Mouse (Mus musculus) thymus, postnatal 25 days (tissue): Measurements from ENCODE around the gene Susd1.

Experiments
- DNase-seq: peaks from one replicate; pipeline ENCODE4 v3.0.0; 2022

Susd1 gene

DNA sequence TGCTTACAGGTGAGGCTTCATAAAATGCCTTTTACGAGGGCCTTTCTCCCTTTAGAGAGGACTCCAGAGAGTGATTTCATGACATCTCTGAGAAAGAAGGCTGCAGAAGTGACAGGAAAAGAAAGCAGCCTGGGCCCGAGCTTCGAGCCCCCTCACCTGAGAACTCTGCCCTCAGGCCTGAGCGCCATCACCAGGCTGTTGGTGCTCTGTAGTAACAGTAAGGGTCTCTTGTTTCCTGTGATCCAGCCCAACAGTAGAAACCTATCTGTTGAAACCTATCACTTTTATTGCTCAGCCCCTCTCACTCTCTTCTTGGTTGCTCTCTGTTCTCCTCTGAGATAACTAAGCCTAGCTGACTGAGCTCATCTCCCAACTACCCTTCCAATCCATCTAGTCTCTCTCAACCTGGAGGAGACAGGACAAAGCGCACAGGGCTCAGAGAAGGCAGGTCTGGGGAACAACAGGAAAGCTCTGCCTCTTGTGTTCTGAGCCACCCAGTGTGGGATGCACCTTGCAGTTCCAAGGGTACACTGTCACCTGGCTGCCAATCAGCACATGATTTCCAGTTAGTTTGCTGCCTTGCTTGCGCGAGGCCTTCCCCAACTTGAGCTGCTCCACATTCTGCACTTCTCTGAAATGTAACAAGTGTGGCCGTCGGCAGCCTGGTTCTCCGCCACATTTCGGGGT, 101.4 kb downstream of the Susd1 start:
- DNase-seq = no peak

DNA sequence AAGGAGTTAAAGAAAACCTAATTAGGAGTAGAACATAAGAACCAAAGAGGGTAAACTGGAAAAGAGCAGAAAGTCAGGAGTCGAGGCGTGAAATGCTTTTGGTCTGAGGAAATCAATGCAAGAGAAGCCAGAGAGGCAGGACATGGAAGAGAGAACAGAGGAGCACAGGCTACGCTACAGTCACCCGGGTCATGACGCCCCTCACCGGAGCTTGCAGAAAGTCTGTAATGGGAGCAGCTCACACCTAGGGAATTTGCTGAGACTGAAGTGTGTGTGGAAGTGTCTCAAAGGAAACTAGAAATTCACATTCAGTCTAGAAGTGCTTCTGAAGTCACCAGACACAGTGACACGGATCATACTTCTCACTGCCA, 102.0 kb downstream of the Susd1 start:
- no peak for DNase-seq

DNA sequence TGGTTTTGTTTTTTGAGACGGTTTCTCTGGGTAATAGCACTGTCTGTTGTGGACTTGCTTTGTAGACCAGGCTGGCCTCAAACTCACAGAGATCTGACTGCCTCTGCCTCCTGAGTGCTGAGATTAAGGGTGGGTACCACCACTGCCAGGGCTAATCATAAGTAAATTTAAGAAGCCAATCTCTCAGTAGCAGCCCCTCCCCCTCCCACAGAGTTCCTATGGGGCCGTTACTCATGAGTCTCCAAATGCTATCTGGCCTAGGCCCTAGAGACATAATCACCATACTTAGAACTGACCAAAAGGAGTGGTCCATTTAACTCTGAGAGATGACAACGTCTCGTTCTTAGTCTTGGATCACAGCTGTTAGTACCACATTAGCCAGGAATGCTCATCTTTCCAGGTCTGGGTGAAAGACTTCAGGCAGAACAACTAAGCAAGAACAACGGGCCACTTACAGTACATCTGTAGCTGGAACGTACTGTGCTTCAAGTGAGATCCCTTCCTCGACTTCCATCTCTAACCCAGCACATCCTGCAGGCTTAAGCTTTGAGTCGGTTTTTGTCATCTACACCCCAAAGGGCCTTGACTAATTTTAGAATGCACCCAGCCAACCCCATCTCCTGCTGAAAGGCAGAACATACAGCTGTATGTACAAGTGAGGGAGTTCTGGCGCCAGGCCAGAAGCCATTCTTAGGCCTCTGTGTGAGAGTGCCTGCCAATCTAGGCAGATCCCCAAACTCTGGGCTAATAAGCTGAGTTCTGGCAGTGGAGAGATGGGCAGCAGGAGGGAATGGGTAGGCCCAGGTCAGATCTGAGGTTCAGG, 102.6 kb downstream of the Susd1 start:
- DNase-seq = peak; percentile 67

DNA sequence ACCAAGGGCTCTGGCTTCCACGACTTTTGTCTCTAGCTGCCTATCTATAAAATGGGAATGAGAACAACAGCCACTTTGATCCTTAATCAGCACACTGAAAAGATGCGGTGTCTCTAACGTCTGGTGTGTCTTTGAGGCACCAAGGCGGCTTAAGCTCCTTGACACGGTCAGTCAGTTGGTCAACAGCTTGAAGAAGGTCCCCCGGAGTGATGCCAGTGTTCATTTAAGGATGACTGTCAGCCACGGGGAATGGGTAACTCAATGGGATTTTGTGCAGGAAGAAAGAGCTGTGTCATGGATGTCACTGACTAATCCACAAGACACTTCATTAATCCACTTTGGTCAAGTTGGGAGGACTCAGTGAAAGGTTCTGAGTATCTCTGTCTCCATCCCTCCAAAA, 103.3 kb downstream of the Susd1 start:
- DNase-seq = peak; percentile 0

DNA sequence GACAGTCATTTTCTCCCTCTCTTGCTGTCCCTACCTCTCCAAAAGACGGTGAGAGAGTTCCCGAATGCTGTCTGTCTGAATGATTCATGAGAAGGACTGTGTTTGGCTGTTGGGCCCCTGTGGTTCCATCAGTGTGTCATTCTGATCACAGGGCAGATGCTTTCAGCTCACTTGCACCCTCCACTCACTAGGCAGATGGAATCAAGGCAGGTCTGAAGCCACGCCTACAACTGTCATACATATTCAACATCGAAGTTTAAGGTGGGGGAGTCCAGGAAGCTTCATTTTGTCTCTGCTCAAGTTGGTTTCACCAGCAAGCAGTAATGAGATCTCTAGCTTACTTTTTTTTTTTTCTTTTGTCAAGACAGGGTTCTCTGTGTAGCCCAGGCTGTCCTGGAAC, 104.2 kb downstream of the Susd1 start:
- peak; percentile 33 for DNase-seq

DNA sequence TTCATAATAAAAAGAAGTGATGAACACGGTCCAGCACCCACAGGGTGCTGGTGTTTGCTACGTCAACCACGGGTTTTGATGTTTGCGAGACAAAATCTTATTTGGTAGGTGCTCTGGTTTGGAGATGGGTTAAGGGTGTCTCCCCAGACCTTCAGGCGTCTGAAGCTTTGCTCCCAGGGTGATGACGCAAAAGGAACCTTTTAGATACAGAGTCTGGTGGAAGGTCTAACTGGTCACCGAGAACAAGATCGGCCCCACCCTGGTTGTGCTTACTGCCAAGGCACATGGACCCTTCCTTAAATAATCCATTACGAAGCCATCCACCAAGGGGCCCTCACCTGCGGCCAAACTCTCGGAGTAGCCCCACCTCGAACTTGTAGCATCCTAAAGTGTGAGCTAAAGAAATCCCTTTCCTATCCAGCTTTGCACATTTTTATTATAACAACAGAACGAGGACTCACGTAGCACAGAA, 105.0 kb downstream of the Susd1 start:
- DNase-seq = no peak

DNA sequence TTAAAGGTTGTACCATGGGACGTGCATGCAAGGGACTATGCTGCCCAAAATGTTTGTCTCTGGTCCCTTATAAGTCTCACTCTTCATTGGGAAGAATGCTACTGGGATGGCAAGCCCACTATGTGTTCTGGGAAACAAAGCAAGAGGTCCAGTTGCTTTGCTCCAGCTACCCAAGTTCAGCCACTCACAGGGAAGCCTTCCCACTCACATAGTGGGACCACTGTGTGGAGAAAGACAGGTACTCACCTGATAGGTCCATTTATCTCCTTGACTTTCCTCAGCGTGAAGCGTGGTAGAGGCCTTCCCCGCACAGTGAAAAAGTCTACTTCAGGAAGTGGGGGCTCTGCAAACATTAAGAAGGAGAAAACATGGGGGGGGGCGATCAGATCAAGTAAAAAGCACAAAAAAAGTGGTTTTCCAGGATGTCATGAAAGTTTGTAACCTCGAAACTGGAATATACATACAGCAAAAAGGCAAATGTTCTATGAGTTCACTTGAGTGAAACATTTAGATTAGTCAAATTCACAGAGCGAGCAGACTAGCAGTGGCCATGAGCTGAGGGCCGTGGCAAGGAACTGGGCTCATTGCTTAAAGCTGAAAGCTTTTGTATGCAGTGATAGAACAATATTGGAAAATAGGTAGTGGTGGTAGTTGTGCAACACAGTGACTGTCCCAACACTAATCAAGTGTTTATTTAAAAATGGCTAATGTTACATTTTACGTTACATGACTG, 105.6 kb downstream of the Susd1 start:
- no peak for DNase-seq

DNA sequence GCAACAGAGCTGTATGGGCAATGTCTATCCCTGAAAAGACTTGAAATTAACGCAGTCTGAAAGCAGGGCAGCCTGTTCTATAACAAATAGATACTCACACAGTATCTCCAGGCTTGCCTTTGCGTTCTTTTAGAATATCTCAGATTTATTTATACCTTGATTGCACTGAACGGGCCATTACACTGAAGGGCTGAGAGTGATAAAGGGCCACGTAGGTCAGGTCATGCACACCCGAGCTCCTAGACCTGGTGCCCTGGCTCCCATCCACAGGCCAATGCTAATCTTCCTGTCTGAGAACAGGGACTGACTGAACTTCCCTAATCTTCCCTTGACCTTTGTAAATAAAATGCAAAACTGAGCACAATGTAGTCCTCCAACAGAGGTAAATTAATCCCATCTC, 106.3 kb downstream of the Susd1 start:
- no peak for DNase-seq

DNA sequence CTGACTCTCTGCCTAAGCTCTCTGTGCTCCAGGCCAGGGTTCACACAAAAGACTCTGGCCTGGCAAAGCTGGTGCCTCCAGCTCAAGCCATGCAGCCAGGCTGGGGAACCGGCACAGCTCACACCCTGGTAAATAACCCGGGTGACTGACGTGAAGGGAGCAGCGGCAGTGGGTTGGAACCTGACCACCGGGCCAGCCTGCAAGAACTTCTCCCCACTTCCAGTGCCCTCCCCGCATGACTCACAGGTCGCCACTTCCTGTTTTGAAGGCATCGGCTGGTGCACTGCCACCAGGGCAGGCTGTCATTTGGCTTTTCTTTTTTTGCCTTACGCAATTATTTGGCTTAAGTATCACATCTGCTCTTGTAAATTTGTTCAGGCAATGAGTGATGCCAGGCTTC, 106.8 kb downstream of the Susd1 start:
- peak; percentile 83 for DNase-seq

DNA sequence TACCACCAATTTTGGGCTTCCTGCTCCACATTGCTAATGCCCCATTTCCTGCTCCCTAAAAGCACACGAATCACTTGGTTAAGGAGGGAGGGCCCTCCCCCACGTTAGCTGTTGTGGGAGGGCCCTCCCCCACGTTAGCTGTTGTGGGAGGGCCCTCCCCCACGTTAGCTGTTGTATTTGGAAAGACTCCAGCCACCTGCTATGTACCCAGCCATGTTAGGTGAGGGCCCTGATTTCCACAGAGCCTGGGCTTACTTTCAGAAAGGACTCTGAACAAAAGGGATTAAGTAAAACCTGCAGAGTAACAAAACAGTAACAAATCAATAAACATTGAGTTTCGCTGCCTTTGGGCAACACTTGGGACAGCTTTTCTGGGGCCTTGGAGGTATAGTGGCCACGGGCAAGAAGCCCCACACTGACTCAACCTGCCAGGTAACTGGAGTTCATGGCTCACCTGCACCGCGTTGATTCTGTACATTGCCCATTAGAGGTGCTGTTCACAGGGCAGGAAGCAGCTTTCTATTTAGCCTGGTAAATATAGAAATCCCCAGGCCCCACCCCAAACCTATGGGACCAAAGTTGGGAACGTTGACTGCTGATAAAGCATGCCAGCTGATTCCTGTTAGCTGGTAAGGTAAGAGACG, 107.3 kb downstream of the Susd1 start:
- peak; percentile 41 for DNase-seq

DNA sequence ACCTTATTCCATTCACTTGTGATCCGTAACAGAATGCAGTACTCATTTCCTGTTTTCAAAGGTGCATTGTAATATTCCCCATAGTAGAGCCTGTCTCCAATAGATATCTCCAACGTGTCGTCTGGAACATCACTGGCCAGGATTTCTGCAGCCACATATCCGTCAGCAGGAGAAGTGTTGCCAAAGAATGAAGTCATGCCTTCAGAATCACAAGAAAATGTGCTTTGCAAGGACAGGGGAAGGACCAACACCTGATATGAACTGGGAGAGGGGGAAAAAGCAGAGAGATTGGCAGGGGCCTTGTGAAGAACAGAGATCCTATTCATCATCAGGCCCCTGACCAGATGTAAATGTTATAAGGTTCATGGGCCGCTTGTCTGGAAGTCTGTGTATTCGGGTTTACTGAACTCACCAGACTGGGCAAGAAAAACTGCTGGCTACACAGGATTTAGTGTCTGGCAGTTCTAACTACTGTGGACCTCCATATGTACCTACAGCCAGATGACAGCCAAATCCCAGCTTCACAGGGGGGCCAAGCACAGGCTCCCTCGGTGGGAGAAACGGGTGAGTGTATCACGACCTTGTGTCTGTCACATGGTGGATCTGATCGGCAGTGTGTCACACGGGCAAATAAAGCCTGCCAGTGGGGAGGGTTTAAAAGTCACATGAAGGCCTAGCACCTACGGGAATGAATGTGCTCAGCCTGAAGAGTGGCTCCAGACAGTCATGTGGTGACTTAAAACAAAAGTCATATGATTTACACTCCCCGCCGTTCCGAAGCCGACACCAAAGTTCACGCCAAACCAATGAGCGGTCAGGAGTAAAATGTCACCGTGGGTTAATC, 108.8 kb downstream of the Susd1 start:
- peak; percentile 7 for DNase-seq

DNA sequence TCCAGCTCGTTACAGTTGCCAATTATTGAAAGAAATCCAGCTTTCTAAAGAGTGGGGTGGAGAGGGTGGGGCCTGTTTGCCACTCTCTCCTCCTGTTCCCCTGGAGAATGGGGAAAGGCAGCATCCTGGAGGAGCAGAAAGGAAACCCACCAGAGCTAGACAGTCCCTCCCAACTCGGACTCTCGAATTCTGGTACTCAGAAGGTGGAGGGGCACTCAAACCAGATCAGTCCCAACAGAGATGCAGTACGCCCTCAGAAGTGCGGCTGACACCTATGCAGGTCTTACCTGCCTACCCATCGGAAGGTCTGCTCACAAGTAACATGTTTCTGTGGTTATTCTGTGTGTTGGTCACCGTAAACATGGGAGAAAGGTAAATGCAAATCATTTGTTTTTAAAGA, 109.6 kb downstream of the Susd1 start:
- DNase-seq = no peak

DNA sequence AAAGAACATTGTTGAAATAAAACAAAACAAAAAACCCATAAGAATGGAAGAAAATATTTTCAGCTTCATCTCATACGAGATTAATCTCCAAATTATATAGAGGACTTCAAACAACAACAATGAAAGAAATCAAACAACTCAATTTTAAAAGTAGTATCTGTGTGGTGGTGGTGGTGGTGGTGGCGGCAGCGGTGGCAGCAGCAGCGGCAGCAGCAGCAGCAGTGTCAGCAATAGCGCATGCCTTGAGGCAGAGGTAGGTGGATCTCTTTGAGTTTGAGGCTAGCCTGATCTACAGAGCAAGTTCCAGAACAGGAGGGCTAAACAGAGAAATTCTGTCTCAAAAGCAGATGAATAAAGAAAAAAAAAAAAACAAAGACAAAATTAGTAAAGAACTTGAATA, 110.4 kb downstream of the Susd1 start:
- DNase-seq = no peak

DNA sequence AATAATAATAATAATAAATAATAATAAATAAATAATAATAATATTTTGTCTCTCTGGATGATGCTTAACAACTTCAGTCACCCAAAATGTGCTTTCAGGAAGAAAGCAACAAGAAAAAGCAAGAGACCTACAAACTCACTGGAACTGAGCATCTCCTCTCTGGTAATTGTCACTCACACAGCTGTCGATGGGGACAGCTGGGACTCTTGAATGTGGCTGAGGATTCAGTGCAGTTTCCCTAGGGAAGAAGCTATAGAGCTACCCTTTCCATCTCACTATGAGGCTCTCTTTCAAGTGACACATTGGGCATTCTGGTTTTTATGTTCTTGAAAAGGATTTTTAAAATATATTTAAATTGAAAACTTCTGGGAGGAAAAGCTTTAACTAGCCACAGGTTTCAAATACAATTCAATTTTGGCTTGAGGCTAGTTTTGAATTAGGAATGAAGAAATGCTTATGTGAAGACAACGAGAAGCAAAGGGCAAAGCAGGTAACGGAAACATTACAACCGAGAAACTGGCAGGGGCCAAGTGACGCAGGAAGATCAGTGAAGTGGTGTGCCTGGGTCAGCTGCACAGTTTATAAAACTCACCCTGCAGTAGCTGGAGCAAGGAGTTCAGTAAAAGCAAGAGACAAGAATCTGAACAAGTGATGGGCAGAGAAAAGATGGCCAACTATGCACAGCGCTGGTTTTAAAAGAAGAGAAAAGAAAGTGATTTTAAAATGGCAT, 112.2 kb downstream of the Susd1 start:
- DNase-seq = no peak

DNA sequence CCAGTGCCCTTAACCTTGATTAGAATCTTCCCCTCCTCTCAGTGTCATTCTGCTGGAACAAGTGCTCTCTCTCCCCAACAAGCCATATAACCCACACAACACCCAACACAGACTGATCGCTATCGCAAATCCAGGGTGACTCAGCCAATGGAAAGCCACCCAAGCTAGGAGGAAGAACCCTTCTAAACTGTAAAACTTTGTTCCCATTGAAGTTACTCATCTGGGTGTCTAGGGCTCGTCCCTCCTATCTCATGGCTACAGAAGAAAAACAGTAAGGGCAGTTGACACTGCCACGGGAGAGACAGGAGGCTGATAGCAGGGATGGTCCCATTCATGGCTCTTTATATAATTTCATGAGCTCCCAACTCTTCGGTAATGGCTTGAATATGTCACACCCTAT, 114.1 kb downstream of the Susd1 start:
- no peak for DNase-seq

DNA sequence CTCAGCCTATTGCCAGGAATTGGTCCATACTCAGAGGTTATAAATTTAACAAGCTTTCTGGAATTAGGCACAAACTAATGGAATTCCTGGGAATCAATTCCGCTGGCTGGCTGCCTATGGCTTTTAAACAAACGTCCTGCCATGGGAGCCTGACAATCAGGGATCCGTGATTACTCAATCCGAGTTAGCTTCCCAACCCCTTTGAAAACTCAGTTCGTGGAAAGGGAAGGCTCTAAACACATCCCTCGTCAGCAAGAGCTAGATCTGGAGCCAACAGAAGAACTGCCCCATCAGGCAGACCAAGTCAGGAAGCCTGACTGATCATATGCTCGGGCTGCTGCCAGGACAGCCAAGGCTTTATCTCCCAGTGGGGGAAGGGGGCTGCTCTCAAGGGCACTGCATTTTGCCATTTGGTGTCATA, 115.2 kb downstream of the Susd1 start:
- DNase-seq = no peak

DNA sequence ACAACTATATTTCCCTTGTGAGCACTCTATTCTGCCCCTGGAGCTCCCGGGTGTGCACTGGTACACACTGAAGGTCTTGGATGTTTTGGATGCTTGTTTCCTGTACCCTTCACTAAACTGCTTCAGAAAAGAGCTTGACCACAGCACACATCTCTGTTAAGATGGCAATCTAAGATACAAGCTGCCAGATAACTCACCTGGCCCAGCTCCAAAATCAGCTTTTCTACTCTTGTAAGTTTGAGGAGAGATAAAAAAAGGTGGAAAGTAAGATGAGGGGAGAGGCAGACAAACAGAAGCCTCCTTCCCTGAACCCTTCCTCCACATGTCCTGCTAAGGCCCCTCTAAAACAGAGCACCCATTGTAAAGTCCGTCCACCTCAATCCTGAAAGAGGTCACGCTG, 115.7 kb downstream of the Susd1 start:
- DNase-seq = no peak

DNA sequence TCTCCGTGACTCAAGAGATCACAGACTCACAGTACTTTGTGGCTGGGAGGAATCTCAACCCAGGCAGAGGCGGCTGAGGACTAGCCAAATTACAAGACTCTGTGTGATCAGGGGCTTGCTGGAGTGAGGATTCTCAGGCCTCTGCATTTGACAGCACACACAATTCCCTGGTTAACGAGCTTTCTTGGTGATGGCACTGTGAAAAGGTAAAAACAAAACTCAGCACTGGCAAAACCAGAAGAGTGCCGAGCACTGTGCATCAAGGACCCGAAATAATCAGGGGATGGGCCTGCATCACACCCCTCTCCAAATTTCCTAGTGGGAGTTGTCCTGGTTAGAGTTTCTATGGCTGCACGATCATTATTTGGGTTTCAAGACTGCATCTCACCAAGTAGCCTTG, 116.4 kb downstream of the Susd1 start:
- no peak for DNase-seq

DNA sequence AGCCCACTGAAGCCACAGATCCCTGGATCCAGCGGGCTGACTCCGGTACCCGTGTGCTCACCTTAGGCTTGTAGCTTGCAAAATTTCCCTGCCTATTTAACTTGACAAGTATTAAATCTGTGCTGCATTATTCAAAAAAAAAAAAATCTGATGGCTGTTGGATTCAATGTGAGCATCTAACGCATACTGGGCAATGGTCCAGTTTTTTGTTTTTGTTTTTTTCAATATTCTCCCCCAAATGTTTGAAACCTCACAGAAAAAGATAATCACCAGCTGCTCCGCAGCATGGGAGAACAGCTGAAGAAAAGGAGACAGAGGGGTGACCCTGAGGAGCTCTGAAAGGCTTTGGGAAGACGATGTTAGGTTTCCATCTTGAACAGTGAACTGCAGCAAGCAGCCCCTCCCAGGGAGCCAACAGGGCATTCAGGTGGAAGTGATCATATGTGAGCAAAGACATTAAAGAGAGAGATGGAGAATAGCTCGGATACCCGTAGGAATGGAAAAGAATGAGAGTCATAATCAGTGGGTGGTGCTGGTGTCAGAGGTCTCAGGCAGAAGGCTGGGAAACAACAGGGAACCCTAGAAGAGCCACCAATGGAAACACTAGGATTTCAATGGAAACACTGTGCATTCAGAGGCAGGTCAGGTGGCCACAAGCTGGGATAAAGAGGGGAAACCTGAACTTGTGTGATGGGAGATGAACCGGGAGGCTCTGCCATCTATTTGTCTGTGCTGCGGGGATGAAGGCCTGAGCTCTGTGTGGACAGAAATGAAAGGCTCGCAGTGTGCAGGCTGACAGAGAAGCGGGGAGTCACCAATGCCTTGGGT, 117.0 kb downstream of the Susd1 start:
- DNase-seq = peak; percentile 0

DNA sequence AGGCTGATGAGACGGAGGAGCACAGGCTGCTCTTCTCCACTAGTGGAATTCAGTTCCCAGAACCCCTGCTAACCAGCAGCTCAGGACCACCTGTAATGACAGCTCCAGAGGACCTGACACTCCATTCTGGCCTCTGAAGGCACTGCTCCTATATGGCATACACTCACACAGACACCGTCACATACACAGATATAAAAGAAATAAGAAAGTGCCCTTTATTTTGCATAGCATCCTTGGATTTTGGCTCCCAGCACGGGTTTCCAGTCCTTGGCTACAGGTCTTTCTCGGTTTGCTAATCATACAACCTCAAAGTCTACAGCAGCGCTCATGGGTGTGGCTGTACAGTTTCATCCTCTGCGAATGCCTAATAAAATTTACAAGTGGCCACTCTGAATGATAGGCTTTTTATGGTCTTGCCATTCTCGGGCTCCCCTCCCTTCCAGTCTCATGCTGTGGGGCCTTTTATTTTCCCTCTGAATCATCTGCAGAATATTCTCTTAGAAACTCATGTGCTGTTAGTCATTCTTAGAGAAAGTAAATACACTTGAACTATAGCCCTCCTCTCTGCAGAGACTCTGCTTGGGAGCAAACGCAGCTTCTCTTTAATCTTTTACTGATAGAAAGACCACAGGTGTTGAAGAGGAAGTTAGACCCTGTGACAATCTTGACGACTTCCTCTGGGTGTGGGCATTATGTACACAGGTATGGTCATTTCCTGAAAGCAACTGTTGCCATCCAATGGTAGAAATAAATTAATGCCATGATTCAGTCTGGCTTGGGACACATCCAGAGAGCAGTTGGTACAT, 119.1 kb downstream of the Susd1 start:
- no peak for DNase-seq
